Mouse (Mus musculus) adrenal gland (tissue): ENCODE results near the gene Zfp704.
"Not testable (repeated sequence)": the region's sequence is repeated elsewhere in the genome, so short reads cannot be mapped to it uniquely, and the experiment has no call there.

Experiments used
- intact Hi-C: fragments of 180-260 bp; cut with DNase I; formaldehyde crosslinking; loops from one replicate; pipeline ENCODE4 v1.15.1; 2025

The Zfp704 gene

GRCm38 (mm10) chr3:9599738-9600410, 10.0 kb downstream of the Zfp704 start:
- intact Hi-C loops = no loop called here

GRCm38 (mm10) chr3:9598061-9598460, 11.8 kb downstream of the Zfp704 start:
- intact Hi-C loops = no loop called here

GRCm38 (mm10) chr3:9594457-9594856, 15.4 kb downstream of the Zfp704 start:
- intact Hi-C loops = loop anchor here (5.0 kb wide), 1 partner anchor 192 kb away; no protein-coding TSS in a partner anchor

DNA sequence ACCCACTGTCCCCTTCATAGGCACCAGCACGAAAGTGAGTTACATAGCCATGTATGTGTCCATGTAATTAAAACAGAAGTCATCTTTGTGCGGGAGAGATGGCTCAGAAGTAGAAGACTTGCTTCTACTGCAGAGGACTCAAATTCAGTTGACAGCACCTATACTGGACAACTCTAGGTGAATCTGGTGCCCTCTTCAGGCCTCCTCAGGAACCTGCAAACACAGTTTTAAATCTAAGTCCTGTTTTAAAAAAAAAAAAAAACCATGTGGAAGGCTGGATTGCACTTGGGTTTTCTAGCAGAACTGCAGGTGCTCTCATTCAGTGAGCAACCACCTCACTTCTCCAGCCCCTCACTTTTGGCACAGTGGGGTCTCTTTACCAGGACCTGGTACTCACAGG, 16.1 kb downstream of the Zfp704 start:
- intact Hi-C loops = loop anchor here (5.0 kb wide), 1 partner anchor 192 kb away; no protein-coding TSS in a partner anchor

DNA sequence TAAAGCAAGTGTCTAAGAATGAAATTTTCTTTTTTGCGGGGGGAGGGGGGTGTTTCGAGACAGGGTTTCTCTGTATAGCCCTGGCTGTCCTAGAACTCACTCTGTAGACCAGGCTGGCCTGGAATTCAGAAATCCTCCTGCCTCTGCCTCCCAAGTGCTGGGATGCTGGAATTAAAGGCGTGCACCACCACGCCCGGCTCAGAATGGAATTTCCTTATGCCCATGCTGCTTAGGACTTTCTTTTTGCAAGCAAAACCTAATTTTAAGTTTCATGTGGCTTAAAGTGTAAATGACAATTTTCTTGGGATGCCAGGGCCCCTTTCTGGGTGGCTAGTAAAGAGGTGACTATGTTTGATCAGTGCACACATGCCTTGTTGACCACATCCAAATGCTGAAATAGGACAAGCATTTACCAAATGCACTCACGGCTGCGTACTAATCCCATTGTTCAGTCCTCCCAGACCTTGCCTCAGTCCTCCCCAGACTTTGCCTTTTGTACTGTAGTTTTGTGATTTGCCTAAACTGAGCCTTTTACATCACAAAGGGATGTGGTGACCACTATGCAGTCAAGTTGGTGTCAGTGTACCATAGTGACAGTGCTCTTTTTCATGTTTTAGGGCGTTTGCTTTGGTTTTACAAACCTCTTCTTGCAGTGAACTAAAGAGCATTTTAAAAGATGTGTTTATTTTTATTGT, 18.3 kb downstream of the Zfp704 start:
- intact Hi-C loops = loop anchor here (5.0 kb wide), 1 partner anchor 189 kb away; no protein-coding TSS in a partner anchor

- intact Hi-C loops = no loop called here
Measured at GRCm38 (mm10) chr3:9588635-9589034, 21.2 kb downstream of the Zfp704 start.

DNA sequence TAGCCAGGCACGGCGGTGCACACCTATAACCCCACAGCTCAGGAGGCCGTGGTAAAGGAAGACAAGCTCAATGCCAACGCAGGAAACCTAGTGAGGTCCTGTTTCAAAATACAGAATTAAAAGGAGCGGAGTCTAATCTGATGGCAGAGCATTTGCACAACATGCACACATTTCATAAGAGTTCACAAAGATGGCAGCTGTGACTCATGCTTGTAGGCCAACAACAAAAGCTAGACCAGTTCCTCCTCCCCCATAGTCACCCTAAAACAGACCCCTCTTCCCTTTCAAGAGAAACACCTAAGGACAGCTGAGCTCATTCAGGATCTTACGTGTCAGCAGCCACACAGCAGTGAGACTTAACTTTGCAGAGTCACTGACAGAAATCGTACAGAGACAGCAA, 22.6 kb downstream of the Zfp704 start:
- intact Hi-C loops = no loop called here

GRCm38 (mm10) chr3:9583516-9583915, 26.4 kb downstream of the Zfp704 start:
- intact Hi-C loops = no loop called here

- intact Hi-C loops = no loop called here
Measured at GRCm38 (mm10) chr3:9580952-9581798, 28.7 kb downstream of the Zfp704 start.

DNA sequence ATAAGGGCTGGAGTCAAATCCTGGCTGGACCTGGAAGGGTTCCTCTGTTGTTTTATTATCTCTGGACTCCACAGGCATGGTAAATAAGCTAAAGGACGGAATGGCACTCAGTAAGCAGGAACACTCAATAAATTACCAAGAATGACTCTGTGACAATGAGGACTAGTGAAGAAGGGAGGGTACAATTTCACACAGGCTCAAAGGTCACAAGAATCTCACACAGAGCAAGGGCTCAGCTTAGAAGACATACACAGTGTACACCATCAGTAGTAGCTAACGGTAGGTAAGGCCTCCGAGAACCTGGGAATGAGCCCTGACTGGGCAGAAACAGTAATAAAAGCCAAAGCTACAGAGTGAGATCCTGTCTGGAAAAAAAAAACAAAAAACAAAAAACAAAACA, 29.8 kb downstream of the Zfp704 start:
- intact Hi-C loops = no loop called here

GRCm38 (mm10) chr3:9579028-9579643, 30.7 kb downstream of the Zfp704 start:
- intact Hi-C loops = no loop called here

- intact Hi-C loops = no loop called here
Measured at GRCm38 (mm10) chr3:9576872-9577271, 33.0 kb downstream of the Zfp704 start.

DNA sequence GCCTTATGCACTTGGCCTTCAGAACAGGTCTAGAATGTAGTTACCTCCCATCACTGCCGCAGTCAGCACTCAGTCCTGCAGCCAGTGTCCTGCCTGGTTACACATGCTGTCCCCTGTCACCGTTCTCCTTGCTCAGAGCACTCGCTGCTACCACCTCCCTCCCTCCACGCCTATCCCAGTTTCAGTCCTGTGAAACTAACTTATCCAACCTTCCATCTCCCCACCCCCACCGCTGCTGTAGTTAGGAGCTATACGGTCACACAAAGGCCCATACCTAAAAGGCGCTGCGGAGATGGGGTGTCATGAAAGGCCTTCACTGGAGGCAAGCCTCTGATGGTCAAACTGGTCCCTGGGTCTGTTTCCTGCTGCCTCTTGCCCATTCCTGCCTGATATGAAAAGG, 35.6 kb downstream of the Zfp704 start:
- intact Hi-C loops = no loop called here

GRCm38 (mm10) chr3:9573581-9573980, 36.3 kb downstream of the Zfp704 start:
- intact Hi-C loops = no loop called here

DNA sequence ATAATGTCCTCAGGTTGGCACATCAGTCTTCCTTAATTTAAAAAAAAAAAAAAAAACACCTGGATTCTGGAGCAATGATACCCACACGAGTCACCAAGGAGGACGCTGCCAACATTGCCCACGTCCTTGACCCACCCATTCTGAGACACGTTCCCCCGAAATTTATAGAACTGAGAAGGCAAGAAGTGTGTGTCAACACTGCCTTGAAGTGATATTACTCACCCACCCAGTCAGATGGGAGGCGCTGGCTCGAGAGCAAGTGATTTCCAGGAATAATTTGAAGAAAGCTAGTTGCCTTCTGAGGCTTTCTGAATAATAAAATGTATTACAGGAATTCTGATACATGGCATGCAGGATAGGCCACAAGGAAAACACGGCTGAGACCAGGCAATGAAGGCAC, 37.6 kb downstream of the Zfp704 start:
- intact Hi-C loops = no loop called here

- intact Hi-C loops = no loop called here
Measured at GRCm38 (mm10) chr3:9570782-9571181, 39.1 kb downstream of the Zfp704 start.

DNA sequence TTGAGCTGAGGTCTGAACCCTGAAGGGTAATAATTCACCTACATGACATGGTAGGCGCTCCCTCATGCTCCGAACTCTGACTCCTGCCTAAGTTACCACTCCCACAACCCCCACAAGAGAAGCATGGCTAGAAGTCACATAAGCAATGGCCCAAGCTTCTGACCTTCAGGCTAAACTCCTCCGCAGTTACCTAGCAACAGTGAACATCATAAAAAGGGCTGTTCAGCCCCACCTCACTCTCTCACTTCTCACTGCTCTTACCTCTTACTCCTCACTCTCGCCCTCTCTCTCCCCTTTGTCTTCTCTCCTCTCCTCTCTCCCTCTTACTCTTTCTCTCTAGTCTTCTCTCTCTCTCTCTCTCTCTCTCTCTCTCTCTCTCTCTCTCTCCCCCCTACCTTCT, 40.2 kb downstream of the Zfp704 start:
- intact Hi-C loops = not testable (repeated sequence)

DNA sequence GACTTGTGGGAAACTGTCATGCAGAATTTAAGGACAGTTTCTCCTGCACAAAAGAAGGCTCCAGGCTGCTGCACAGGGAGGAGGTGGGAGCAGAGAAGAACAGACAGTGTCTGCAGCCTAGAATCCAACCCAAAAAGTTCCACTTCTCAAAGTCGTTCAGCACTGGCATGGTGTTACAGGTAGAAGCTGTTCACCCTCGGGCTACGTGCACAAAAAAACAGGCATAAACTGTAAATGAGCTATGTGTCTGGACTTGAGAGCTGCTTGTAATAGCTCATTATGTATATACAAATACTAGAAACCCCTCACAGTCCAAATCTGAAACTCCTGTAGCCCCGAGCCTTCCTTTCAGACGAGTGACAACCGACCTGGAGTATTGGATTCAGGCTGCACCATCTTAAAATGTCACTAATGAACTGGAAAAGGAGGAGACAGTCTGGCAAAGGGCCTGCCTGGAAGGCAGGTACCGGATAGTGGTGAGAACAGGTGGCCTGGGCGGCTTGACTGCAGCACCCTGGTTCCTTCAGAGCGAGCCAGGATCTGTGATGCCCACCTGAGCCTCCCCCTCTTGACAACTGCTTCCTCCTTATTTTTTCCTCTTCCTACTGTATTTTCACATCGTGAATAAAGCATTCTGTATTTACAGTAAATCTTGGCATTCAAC, 41.2 kb downstream of the Zfp704 start:
- intact Hi-C loops = no loop called here

DNA sequence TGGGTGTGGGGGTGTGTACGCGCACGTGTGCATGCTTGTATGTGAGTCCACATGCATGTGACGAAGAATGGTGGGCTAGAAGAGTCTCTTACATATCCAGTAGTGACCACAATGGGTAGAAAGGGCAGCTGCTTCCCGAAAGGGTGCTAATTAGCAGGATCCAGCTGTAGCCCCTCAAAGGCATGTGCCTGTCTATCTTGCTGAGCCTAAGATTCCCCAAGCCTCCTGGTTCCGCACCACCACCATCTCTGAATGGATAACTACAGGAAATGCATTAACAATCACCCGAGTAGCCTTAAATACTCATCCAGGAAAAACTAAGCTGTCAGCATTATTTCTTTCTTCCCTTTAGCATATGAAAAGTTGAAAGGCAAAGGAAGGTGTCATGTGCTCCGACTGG, 41.9 kb downstream of the Zfp704 start:
- intact Hi-C loops = no loop called here

GRCm38 (mm10) chr3:9566831-9567230, 43.1 kb downstream of the Zfp704 start:
- intact Hi-C loops = no loop called here

DNA sequence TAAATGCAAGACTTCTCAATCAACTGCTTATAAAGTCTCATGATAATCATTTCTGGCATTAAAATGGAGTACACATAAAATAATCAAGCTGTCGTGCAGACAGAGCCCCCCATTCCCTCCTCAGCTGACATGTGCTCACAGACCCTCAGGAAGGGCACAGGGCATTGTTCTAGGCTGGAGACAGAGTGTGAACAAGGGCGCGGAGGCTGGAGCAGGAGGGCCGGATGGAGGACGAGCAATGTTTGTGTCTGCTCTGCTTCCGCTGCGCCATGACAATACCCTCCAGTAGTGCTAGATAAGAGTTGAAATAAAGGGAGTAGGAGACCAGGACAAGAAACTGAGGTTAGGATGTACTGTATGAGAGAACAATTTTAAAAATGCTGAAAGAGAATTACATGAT, 46.3 kb downstream of the Zfp704 start:
- intact Hi-C loops = no loop called here
